Mouse (Mus musculus): ENCODE results near the gene Ssr2.
"Not testable (repeated sequence)": the region's sequence is repeated elsewhere in the genome, so short reads cannot be mapped to it uniquely, and the experiment has no call there.

The Ssr2 gene

DNA sequence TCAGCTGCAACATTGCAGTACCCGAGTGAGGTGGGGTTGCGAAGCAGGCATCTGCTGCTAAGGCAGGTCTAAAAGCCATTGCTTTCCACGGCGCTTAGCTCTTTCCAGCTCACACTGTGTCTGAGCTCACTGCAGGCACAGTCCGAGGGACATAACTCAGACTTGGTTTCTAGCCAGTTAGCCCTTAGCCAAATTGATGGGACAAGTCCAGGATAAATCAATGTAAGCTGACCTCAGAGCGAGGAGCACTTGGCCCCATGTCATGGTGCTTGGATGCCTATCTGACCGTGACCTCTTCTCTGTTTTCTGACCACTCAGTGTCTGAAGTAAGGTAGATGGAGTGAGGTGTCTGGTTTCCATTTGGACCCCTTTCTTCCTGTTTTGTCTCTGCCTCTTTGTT is 11.7 kb upstream of the Ssr2 start:
- DNase-seq (ENCODE audit: low spot score): no peak

DNA sequence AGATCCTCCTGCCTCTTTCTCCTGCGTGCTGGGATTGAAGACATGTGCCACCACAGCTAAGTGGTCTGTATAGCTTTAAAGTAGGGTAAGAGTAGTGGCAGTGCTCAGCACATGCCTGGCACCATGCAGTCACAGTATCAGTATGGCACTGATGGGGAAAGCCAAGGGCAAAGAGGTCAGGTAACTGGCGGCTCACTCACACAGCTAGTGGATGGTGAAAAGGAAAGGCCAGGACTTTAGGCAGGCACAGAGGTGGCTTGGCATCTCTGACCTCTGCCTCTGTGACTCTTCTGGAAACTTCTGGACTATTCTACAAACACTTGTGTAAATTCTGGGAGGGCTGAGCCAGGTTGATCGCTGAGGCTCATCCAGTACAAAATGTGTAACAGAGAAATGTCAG is 9.6 kb upstream of the Ssr2 start:
- DNase-seq (ENCODE audit: low spot score): no peak

DNA sequence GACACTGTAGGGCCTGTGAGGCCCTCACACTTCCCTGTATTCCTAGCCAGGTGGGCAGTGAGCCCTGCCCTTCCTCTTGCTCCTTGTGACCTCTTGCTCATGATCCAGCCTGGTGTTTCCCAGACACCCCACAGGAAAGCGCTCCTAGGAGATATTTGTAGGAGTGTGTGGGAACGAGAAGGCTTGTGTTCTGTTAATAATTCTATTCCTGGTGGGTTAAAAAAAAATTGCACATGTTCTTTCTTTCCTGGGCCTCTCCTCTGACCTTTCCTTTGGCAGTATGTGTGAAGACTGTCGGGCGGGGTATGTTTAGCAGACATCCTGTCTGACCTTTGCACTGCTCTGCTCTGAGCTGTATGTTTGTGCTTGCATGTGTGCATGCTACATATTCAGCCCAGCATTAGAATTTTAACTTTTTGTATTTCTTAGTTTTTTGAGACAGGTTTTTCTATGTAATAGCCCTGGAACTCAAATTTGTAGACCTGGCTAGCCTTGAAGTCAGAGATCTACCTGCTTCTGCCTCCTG is 9.1 kb upstream of the Ssr2 start:
- no peak for DNase-seq (ENCODE audit: low spot score)

DNA sequence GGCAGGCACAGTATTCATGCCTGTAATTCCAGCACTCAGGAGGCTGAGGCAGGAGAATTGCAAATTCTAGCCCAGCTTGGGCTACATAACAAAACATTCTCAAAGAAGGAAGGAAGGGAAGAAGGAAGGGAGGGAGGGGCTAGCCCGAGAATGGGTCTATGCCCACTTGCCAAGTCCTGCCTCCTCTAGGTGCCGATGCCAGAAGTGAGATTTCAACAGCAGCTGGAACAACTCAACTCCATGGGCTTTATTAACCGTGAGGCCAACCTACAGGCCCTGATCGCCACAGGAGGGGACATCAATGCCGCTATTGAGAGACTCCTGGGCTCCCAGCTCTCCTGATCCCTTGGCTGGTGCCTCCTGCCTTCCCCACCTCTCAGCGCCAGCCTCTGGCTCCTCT is 7.8 kb upstream of the Ssr2 start:
- no peak for DNase-seq (ENCODE audit: low spot score)

DNA sequence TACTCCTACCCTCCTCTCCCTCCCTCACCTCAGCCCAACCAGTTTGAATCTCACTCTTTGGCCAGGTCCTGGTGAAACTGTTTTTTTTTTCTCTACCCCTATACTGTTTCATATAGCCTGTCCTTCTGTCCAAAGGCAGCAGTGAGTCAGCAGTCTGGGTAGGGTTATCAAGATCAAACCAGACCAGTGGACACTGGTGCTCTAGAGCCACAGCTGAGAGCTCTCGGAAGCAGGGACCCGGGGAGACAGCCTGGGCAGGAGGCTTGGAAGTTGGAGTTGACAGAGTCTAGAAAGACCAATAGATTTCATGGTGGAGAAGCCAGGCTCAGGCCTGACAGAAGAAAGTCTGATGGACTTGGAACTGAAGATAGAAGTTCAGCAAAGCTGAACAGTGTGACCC is 7.1 kb upstream of the Ssr2 start:
- no peak for DNase-seq (ENCODE audit: low spot score)

DNA sequence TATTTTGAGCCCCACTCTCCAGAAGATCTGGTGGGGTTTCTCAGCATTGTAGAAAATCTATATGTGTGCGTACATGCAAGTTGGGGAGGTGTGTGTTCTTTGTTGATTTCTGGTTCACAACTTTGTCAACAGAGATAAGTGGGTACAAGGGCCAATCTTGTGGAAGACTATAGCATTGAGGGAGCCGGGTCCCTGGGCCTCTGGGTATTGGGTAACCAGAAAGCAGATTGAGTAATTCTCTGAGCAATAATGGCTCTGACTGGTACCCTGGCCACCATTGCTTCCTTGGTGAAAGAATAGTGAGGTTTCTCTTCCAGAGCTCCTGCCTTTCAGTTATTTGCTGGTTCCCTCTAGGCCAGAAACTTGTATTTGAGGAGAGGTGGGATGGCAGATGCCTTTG is 6.6 kb upstream of the Ssr2 start:
- no peak for DNase-seq (ENCODE audit: low spot score)

DNA sequence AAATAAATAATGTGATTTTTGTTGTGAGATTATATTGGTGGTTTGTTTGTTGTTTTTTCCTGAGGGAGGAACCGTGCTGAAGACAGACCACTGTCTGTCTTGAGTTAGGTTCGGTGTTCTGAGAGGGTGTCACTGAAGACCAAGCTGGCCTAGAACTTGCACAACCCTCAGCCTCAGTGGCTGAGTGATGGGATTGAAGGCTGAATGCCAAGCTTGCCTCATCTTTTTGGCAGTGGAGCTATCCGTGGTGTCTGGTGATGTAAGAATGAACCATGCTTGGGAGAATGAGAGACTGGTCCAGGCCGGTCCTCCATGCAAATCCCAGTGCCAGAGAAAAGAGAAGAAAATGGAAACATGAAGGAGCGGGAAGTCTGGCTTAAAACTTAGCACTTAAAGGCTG is 6.0 kb upstream of the Ssr2 start:
- no peak for DNase-seq (ENCODE audit: low spot score)

DNA sequence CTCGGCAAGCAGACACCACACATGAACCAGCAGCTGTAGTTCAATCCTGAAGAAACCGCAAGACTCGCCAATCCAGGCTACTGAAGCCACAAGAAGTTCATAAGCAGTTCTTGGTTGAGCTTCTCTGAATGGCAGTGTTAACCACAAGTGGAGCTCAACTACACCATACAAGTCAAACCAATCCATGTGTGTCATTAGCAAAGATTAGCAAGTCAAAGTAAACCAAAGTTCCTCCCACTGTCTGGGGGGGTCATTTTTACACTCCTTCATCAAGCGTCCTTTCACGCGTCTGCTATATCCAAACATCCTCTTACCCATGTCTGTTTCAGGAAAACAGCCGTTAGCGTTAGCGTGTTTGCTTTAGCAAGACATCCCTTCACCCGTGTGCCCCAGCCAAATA is 5.3 kb upstream of the Ssr2 start:
- DNase-seq (ENCODE audit: low spot score): no peak

DNA sequence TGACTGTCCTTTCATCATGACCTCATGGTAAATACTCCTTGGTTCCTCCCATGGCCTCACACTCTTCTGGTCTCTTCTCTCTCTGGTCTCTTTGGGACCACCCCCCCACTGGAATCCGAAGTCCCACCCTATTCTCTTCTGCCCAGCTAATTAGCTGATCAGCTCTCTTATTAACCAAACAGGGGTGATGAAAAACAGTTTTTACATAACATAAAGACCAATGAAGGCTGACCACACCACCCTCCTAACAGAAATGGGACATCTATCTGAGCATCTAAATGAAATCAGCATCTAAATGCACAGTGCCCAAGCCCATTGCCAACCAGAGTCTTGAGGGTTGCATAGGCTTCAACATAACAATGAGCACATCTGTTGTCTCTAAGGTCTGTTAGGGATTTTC is 3.8 kb upstream of the Ssr2 start:
- no peak for DNase-seq (ENCODE audit: low spot score)

DNA sequence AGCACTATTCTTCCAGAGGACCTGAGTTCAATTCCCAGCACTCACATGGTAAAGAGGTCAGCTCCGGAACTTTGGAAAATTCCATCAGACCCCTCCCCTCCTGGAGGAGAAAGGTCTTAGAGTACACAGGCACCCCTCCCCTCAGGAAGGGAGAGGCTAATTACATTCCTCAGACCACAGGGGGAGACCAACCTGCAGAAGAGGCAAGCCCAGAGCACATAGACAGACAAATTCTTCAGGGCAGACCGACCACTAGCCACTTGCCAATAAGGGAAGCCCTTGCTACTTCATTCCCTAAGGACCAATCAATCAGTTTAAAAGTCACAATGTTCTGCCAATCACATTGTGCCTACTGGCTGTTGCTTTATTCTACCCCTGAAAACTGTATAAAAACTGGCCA is 2.8 kb upstream of the Ssr2 start:
- no peak for DNase-seq (ENCODE audit: low spot score)

DNA sequence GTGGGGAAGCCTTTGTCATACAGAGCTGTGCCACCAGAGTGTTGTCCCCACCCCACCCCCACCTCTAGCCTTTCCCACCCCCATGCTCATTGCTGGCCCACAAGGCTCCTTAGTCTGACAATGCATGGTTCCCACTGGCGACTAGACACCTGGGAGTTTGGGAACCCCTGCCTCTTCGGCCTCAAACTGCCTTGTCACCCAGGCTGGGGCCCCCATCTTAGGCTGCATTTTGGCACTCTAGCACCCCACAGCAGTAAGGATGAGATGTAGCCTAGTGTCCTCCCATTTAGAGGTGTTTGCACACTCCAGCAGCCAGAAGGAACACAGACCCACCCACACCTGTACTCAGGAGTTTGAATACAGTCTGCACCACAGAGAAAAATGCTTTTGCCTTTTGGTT is 1.9 kb upstream of the Ssr2 start:
- DNase-seq (ENCODE audit: low spot score): no peak

DNA sequence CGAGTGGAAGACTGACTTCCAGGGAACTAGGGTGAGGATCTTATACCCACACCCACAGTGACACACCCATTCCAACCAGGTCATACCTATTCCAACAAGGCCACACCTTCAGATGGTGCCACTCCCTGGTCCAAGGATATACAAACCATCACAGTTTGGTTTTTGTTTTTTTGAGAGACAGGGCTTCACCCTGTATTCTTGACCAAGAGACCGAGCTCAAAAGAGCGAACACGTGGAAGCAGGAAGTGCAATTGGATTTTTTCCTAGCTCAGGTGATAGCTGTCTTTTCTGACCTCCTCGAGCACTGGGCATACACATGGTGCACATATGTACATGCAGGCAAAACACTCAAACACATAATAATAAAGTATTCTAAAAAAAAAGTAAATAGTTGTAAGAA is 2.2 kb downstream of the Ssr2 start:
- DNase-seq (ENCODE audit: low spot score): not testable (repeated sequence)

DNA sequence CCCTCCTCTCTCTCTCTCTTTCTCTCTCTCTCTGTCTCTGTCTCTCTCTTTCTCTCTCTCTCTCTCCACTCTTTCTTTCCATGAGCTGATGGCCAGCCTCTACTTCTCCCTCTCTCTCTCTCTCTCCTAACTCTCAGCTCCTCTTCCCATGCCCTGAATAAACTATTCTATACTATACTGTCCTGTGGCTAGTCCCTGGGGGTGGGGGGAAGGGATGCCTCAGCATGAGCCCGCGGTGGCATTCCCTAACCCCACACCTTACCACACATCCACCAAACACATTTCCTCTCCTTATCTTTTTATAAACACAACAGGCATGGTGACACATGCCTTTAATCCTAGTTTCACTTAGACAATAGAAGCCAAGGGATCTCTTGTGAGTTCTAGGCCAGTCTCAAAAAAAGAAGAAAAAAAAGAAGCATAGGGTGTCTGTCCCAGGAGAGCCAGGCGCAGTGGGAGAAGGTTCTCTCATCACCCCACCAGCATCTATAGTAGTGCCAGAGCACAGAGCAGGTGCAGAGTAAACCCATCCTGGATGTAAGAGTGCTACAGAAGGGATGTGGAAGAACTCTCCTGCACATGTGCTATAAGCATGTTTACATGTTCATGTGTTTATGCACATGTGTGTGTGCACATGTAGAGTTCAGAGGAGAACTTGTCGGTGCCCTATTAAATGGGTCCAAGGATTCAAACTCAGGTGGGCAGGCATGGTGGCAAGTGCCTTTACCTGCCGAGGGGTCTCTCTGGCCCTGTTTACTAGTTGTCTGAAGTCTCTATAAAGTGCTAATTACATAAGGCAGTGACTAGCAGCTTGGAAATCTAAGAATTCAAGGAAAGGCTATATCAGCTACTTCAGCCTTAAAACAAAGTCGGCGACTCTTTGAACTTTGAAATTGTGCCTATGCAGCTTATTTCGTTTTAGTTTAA is 3.1 kb downstream of the Ssr2 start:
- DNase-seq (ENCODE audit: low spot score): no peak

DNA sequence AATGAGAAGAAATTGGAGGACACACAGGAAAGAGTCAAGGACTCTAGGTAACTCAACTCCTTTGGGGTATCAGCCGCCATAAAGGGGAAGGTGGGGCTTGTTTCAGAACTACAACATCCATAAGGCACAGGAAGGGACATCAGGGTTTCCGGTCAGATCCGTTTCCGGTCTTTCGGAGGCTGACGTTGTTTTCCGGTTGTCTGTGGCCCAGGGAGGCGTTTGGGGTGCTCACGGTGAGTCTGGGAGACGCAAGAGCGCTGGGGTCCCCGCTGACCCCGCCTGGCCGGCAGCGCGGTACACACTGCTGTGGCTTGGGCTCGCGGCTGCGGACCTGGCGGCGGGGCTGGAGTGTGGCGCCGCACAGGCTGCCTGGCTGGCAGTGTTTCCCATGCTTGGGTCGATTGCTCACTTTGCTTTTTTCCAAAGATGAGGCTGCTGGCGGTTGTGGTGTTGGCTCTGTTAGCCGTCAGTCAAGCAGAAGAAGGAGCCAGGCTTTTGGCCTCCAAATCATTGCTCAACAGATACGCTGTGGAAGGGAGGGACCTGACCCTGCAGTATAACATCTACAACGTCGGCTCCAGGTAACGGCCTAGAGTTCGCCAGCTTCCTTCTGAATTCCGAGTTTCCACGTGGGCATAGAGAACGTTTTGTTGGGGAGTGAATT is 3.9 kb downstream of the Ssr2 start:
- peak; percentile 76 for DNase-seq (ENCODE audit: low spot score)

DNA sequence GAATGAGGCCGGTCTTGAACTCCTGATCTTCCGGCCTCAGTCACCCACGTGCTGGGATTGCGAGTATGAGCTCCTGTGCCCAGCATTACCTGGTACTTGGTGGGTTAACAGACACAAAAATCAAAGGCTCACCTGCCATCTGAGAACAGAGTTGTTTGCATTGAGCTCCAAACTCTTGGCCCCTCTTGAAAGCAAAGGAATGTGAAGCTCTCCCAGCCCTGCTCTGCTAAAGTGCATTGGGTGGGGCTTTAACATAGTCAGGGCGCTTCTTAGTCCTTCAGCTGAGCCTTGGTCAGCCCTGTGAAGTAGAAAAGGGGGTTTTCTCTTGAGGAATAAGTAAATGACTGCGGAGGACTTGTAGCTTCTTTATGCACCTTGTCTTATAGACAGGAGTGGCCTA is 10.1 kb downstream of the Ssr2 start:
- no peak for DNase-seq (ENCODE audit: low spot score)

DNA sequence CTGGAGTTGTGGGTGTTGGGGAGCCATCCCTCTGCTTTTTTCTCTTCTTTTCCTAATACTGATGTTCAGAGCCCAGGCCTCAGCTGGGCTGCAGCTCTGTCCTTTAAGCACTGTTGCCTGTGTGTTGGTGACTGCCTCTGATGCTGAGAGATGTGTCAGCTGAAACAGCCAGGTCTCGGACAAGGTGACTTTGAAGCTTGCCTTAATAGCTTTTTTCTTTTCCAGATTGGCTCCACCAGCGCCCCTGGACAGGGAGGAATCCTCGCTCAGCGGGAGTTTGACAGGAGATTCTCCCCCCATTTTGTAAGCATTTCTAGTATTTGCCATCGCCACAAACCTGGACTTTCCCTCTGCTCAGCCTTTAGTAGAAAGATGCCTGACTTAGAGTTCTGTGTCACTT is 11.0 kb downstream of the Ssr2 start:
- no peak for DNase-seq (ENCODE audit: low spot score)

DNA sequence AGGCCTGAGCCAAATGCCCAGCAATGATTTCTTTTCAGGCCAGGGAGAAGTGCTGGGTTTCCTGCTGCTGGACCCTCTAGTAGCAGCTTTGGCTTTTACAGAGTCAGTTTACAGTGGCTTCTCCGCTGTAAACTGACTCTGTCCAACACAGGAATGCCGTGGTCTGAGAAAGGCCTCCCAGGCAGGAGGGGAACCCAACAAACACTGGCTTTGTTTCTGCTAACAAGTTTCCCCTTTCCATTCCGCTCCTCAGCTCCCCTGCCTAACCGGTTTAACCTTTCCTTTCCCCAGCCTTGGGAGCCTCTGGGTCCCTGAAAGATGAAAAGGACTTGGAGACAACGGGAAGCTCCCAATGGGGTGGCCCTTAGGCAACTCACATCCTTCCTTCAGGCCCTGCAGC is 14.6 kb downstream of the Ssr2 start:
- DNase-seq (ENCODE audit: low spot score): no peak

DNA sequence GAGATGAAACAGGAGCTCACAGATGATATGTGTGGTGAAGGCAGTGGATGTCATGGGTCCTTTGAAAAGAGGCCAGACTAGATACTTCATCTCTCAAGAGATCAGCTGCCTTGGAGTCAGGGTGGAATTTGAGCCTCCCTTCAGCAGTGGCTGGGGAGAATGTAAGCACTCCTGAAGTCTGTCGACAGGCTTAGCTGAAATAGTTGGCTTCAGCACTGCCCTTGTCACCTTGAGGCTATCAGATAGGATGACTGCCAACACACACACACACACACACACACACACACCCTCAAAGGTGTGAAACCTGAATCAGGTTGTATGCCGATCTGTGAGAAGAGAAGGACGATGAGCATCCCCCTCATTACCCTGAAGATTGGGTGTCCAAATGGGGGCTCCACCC is 15.4 kb downstream of the Ssr2 start:
- no peak for DNase-seq (ENCODE audit: low spot score)

DNA sequence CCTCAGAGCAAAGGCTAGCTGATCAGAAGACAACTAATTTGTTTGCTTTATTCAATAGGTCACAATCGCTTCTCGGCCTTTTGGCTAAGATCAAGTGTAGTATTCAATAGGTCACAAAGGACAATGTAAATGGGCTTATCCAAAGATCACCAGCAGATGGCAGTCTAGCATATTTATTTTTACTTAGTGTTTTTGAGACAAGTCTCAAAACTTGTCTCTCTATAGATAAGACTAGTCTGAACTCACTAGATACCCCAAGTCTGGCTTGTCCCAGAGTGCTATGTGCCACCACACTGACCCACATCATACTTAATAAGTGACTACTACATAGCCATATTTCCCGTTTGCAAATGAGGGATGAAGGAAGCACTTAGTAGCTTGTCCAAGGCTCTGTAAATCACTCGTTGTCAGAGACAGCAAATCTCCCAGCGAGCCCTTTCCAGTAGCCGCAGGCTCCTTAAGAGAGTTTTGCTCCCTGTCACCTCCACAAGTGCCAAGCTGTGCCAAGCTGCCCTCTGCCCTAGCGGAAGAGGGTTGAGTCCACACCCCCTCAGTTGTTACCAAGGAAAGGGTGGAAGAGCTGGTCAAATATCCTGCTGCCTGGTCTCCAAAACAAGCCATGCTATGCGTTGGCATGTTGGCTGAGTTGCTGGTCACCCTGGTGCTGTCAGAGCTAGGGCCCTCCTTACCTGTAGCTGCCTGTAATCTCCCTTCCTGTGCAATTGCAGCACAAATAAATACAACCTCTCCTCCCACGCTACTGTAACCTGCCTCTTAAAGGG is 16.5 kb downstream of the Ssr2 start:
- peak; percentile 82 for DNase-seq (ENCODE audit: low spot score)

DNA sequence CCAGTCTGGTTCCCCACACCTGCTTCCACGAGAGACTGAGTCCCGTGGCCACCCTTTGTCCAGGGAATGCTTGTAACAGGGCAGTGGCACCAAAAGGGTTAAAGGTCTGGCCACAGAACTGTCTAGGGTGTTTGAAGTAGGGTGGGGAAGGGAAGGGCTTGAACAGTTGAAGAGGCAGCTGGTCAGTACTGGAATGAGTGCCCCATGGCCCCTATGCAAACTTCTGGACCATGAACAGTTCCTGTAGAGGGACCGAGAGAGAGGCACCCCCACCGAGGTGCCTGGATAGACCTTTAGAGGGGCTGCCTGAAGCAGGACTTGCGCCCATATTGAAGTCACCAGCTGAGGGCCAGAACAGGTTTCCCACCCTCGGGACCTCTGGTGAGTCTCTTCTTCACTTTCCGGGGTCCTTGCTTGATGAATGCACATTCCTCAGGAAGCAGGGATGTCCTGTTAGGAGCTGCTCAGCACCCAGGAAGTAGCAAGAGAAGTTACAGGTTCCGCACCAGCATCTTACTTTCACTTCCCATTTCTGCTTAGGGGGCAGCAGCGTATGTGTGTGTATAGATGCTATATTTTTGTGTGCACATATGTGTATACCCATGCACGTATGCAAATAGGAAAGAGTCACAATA is 17.4 kb downstream of the Ssr2 start:
- no peak for DNase-seq (ENCODE audit: low spot score)

DNA sequence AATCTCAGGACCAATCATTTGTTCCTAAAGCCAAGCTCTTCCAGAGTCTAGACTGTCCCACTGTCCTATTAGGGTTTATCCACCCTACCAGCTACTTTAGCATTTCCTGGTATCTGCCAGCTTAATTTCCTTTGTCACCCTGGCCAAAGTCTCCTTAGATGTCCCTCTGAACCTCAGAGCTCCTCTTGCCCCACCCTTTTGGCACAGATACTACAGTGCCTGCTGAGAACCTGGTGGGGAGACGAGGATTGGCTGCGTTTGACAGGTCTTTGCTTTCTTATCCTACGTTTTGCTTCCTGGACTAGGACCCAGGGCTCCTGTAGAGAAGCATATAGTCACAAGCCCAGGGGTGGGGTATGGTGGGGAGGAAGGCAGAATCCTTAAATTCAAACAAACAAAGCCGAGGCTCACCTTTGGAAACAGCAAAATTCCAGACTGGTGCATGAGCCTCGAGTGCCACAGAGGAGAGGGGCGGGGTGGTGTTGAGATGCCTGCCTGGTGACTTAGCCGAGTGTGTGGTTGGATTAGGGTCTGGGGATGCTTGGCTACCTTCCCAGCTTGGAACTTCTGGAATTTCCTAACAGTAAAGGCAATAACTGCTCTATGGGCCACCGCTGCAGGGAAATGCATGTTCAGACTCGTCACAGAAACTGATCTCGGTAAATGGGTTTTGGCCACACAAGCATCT is 18.4 kb downstream of the Ssr2 start:
- no peak for DNase-seq (ENCODE audit: low spot score)

DNA sequence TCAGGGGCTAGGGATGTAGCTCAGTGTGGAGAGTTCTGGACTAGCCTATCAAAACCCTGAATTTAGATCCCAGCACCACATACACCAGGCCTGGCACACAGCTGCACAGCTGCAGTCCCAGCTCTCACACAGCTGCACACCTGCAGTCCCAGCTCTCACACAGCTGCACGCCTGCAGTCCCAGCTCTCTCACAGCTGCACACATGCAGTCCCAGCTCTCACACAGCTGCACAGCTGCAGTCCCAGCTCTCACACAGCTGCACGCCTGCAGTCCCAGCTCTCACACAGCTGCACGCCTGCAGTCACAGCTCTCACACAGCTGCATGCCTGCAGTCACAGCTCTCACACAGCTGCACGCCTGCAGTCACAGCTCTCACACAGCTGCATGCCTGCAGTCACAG is 20.9 kb downstream of the Ssr2 start:
- DNase-seq (ENCODE audit: low spot score): not testable (repeated sequence)
